Mouse (Mus musculus) MEL (cell line): Measurements from ENCODE around the gene Aptx. TPM values are rescaled to one million over a fixed set of nuclear protein-coding genes. Genes with fewer than 3 reads are reported as not detected.

ENCODE experiments used
- DNase-seq: peaks from one replicate; pipeline ENCODE4 v3.0.0; 2011; ENCODE audit warnings: low read depth, low spot score
- H3K27ac ChIP-seq: 2 replicates; pipeline ENCODE4 v1.5.1; 2012; ENCODE audit warnings: low read depth, mild to moderate bottlenecking, control low read depth, low read length, moderate library complexity; ENCODE audit not compliant: control insufficient read depth
- H3K27me3 ChIP-seq, 2 experiments: fragments of 150-350 bp in 1 of 2; sonication (generic) in 1 of 2; 2 replicates each; pipeline ENCODE4 v1.6.1; 2012; ENCODE audit warnings: low read length in 2 of 2, mild to moderate bottlenecking in 2 of 2, improper control_type of control experiment in 1 of 2, moderate library complexity in 1 of 2; ENCODE audit not compliant: insufficient read depth in 2 of 2, control insufficient read depth in 1 of 2
- H3K36me3 ChIP-seq, 2 experiments: 2 replicates each; pipeline ENCODE4 v1.6.1; 2012 to 2014; ENCODE audit warnings: low read length in 2 of 2, improper control_type of control experiment in 1 of 2, inconsistent platforms in 1 of 2, mild to moderate bottlenecking in 1 of 2; ENCODE audit not compliant: insufficient read depth in 2 of 2, control insufficient read depth in 1 of 2
- H3K4me1 ChIP-seq, 2 experiments: fragments of 150-350 bp in 1 of 2; sonication (generic) in 1 of 2; 2 replicates each; pipeline ENCODE4 v1.6.1; 2012; ENCODE audit warnings: low read length in 2 of 2, improper control_type of control experiment in 1 of 2, mild to moderate bottlenecking in 1 of 2; ENCODE audit not compliant: insufficient read depth in 2 of 2, control insufficient read depth in 1 of 2
- H3K4me3 ChIP-seq, 2 experiments: fragments of 150-350 bp in 1 of 2; sonication (generic) in 1 of 2; 2 replicates each; pipeline ENCODE4 v1.5.1; 2012; ENCODE audit warnings: low read depth in 2 of 2, low read length in 2 of 2, mild to moderate bottlenecking in 2 of 2, moderate library complexity in 2 of 2, control low read depth in 1 of 2, improper control_type of control experiment in 1 of 2; ENCODE audit not compliant: control insufficient read depth in 1 of 2, insufficient read depth in 1 of 2
- H3K79me2 ChIP-seq: 2 replicates; pipeline ENCODE4 v1.6.1; 2012; ENCODE audit warnings: mild to moderate bottlenecking, low read length, moderate library complexity; ENCODE audit not compliant: control insufficient read depth, poor library complexity, insufficient read depth
- H3K9ac ChIP-seq: 2 replicates; pipeline ENCODE4 v1.6.1; 2012; ENCODE audit warnings: low read depth, mild to moderate bottlenecking, control low read depth, low read length, moderate library complexity; ENCODE audit not compliant: control insufficient read depth, poor library complexity, severe bottlenecking
- H3K9me3 ChIP-seq: fragments of 150-350 bp; sonication (generic); replicated peaks from 2 replicates; pipeline ENCODE4 v1.6.1; 2012; ENCODE audit warnings: mild to moderate bottlenecking, low read length, improper control_type of control experiment, moderate library complexity; ENCODE audit not compliant: insufficient read depth
- CTCF ChIP-seq, 3 experiments: IDR thresholded peaks in 2 of 3; conservative IDR thresholded peaks in 1 of 3; 2 replicates each; pipeline ENCODE4 v1.5.1; 2011 to 2012; ENCODE audit warnings: low read length in 3 of 3, low read depth in 2 of 3, mild to moderate bottlenecking in 2 of 3, improper control_type of control experiment in 1 of 3, inconsistent platforms in 1 of 3, mixed read lengths in 1 of 3, moderate library complexity in 1 of 3; ENCODE audit not compliant: control insufficient read depth in 1 of 3, insufficient read depth in 1 of 3, poor library complexity in 1 of 3, severe bottlenecking in 1 of 3
- MEF2A ChIP-seq: IDR thresholded peaks from 2 replicates; pipeline ENCODE4 v1.6.1; 2014; ENCODE audit warnings: low read depth, mild to moderate bottlenecking, inconsistent platforms, low read length, improper control_type of control experiment; ENCODE audit not compliant: poor library complexity, insufficient replicate concordance, severe bottlenecking; ENCODE audit errors: extremely low read depth
- MXI1 ChIP-seq: IDR thresholded peaks from 2 replicates; pipeline ENCODE4 v1.6.1; 2011; ENCODE audit warnings: mild to moderate bottlenecking, low read depth, low read length, improper control_type of control experiment
- POLR2A ChIP-seq, 2 experiments: IDR thresholded peaks; 2 replicates each; pipeline ENCODE4 v1.6.1; 2011 to 2012; ENCODE audit warnings: low read length in 2 of 2, mild to moderate bottlenecking in 2 of 2, control low read depth in 1 of 2, improper control_type of control experiment in 1 of 2, low read depth in 1 of 2, moderate library complexity in 1 of 2; ENCODE audit not compliant: control insufficient read depth in 1 of 2, insufficient read depth in 1 of 2, poor library complexity in 1 of 2
- POLR2AphosphoS2 ChIP-seq: IDR thresholded peaks from 2 replicates; pipeline ENCODE4 v1.6.1; 2011; ENCODE audit warnings: low read length, improper control_type of control experiment
- POLR2AphosphoS5 ChIP-seq: IDR thresholded peaks from 2 replicates; pipeline ENCODE4 v1.6.1; 2012; ENCODE audit warnings: low read depth, borderline replicate concordance, mild to moderate bottlenecking, inconsistent platforms, low read length, moderate library complexity, mixed read lengths
- SIN3A ChIP-seq: IDR thresholded peaks from 2 replicates; pipeline ENCODE4 v1.6.1; 2012; ENCODE audit warnings: low read length, improper control_type of control experiment, inconsistent platforms
- SMC3 ChIP-seq: IDR thresholded peaks from 2 replicates; pipeline ENCODE4 v1.6.1; 2011; ENCODE audit warnings: low read depth, low read length, improper control_type of control experiment
- UBTF ChIP-seq: IDR thresholded peaks from 2 replicates; pipeline ENCODE4 v1.6.1; 2012; ENCODE audit warnings: low read depth, mild to moderate bottlenecking, inconsistent platforms, low read length, improper control_type of control experiment, moderate library complexity, borderline replicate concordance; ENCODE audit not compliant: insufficient read depth
- polyA plus RNA-seq, 2 experiments: library from polyadenylated mRNA; stranded (reverse) in 1 of 2; unstranded in 1 of 2; fragments of >175 nt in 1 of 2; fragments of >200 nt in 1 of 2; gene quantifications; 2 replicates each; pipeline versions ENCODE4 v1.2.1 to v1.2.4; 2012; ENCODE audit warnings: low replicate concordance in 2 of 2, low read depth in 1 of 2; ENCODE audit not compliant: insufficient read length in 2 of 2, insufficient read depth in 1 of 2, missing spikeins in 1 of 2
- total RNA-seq: library from RNA; depleted of rRNA; stranded (reverse); fragments of 300-350 nt; gene quantifications from 2 replicates; pipeline ENCODE4 v1.2.3, GENCODE M21; 2012

Aptx gene
- total and polyA plus RNA-seq, 3 experiments: 18.8 to 19.8 TPM; not detected in 1

- DNase-seq: no peak
- H3K27me3 ChIP-seq: no peaks in the 10 kb centered on the region
- no peaks in the 10 kb centered on the region; the same call in 1 of the 2 replicates for H3K79me2 ChIP-seq
- no peaks in the 10 kb centered on the region for H3K4me1 ChIP-seq
- no peak overlapping the region for H3K27ac ChIP-seq
- 0 out of 2 replicates have a peak, but pooled peaks have one; percentile 46 for TF ChIP-seq POLR2AphosphoS2
- TF ChIP-seq POLR2A (IDR thresholded peaks at IDR 0.05; ENCODE audit: control insufficient read depth in 1 of 2, insufficient read depth in 1 of 2, low read depth in 1 of 2, low read length in 2 of 2, poor library complexity in 1 of 2): no peak; a peak in 1 of 4 replicates
- TF ChIP-seq, all 39 proteins: peak for 1
- Histone ChIP-seq H3K9me3 (no peaks in the 10 kb centered on the region), H3K4me3 (no peak overlapping the region), H3K36me3 (peaks cover 0 to 19% of the 10 kb centered on the region in 2 experiments; a peak in 3 of 4 replicates), H3K9ac (no peak overlapping the region)
Measured at GRCm38 (mm10) chr4:40735351-40735750, 32.4 kb upstream of the Aptx start.

- H3K4me1 ChIP-seq: no peaks in the 10 kb centered on the region; a peak in 1 of 4 replicates
- H3K4me3 ChIP-seq: no peak overlapping the region
- H3K9ac ChIP-seq: no peak overlapping the region
- H3K79me2 ChIP-seq: peaks cover 4% of the 10 kb centered on the region
- peaks cover 27 to 37% of the 10 kb centered on the region in 2 experiments for H3K36me3 ChIP-seq
- TF ChIP-seq POLR2AphosphoS5 (no peak), SIN3A (no peak), MEF2A (no peak), MXI1 (no peak)
- H3K27me3 ChIP-seq: no peaks in the 10 kb centered on the region
- no peaks in the 10 kb centered on the region for H3K9me3 ChIP-seq
- H3K27ac ChIP-seq: no peak overlapping the region
- DNase-seq: no peak
Measured at GRCm38 (mm10) chr4:40731262-40731661, 28.3 kb upstream of the Aptx start.

- Histone ChIP-seq H3K27ac (no peak overlapping the region), H3K79me2 (peaks cover 29% of the 10 kb centered on the region), H3K27me3 (no peaks in the 10 kb centered on the region), H3K4me1 (peaks cover 3 to 12% of the 10 kb centered on the region in 2 experiments), H3K9me3 (no peaks in the 10 kb centered on the region), H3K4me3 (no peak overlapping the region), H3K36me3 (peaks cover 50 to 51% of the 10 kb centered on the region in 2 experiments), H3K9ac (no peak overlapping the region)
- DNase-seq: peak; percentile 46
- TF ChIP-seq SMC3 (peak; percentile 15; the same call in 1 of the 2 replicates), UBTF (no peak), CTCF (IDR thresholded peaks at IDR 0.05 in 2 of 3, conservative IDR thresholded peaks at IDR 0.05 in 1 of 3; ENCODE audit: control insufficient read depth in 1 of 3, insufficient read depth in 1 of 3, low read depth in 2 of 3, low read length in 3 of 3, poor library complexity in 1 of 3, severe bottlenecking in 1 of 3) (peak in 2 of 3 experiments; percentile 18 to 46; a peak in 2 of 6 replicates), SIN3A (0 out of 2 replicates have a peak, but pooled peaks have one; percentile 17)
Measured at GRCm38 (mm10) chr4:40727247-40727646, 24.3 kb upstream of the Aptx start.
